Mouse (Mus musculus): ENCODE results near the gene Cnpy2. TPM values are rescaled to one million over a fixed set of nuclear protein-coding genes. Genes with fewer than 3 reads are reported as not detected.

Gene Cnpy2
- total RNA-seq, 4 experiments from 2014 or later, result 69.2 to 89.4 (median 82.4) TPM

DNA sequence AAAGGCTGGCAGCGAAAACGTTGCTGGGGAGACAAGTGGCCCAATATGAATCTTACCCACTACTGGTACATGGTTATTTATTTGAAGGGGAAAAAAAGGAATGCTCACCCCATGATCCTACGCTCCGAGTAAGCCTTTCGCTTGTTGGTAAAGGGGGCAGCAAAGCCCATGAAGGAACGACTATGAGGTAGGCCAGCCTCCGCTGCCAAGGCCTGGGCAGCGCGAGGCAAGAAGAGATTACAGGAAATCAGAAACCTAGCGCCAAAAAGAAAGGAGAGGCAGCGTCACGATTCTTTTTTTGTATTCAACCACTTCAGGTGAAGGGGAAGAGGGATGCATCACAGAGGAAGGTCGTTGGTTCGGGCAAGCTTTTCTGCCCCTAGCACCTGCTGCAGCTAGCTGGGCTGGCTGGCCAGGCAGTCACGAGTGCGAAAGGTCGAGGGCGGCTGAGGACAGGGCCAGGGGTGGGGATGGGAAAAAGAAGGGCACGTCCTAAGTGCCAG, 45.7 kb downstream of the Cnpy2 start:
- no peak for DNase-seq (ENCODE audit: low spot score in 2 of 2)

DNA sequence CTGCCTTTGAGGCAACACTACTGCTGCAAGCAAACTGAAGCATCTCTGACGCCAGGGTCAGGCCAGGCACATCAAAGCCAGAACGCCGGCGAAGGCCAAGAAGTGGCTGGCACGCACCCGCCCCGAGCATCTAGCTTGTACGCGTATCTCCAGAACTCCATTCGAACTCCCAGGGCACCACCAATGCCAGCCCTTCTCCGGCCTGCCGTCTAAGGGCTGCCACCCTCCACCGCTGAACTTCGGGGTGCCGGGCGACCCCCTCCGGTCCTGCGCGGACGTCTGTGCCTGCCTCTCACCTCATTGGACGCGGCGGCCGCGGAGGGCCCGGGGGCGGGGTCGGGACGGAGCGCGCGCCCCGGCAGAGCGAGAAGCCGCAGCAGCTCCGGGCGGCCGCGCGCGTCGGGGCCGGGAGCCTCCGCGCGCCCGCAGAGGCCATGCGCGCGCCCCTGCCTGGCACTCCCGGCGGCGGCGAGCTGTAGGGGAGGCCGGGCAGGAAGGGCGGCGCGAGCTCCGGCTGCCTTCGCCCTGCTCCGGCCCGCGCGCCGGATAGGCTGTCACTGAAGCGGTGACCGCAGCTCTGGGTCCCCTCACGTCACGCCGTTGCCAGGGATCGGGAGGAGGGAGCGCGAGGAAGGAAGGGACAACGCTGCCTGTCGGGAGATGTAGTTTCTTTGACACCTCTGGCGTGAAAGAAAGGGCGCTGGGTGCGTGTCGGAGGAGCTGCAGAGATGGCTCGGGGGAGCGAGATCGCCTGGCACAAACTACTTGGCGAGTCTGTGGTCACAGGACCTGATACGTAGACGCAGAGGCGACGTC, 46.4 kb downstream of the Cnpy2 start, which contains the start of gene Coq10a:
TSS of gene Coq10a (minus strand) at position 596 of the 816 bp plus-strand sequence.
- DNase-seq (ENCODE audit: low spot score in 2 of 2), result peak; percentile 92 to 94

DNA sequence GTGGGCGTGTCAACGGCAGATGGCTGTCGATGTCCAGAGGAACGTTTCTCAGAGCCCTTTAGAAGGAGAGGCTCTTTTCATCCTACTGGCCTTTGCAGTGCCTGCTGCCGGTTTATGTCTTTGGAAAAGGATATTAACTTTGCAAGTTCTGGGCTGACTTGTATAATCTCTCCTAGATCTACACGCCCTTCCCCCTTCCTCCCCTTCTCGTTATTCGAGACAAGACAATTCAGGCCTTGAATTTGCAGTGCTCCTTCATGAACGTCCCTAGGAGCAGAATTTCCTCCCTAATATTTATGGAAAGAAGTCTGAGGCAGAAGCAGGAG, 46.9 kb downstream of the Cnpy2 start:
- no peak for DNase-seq (ENCODE audit: low spot score in 2 of 2)

DNA sequence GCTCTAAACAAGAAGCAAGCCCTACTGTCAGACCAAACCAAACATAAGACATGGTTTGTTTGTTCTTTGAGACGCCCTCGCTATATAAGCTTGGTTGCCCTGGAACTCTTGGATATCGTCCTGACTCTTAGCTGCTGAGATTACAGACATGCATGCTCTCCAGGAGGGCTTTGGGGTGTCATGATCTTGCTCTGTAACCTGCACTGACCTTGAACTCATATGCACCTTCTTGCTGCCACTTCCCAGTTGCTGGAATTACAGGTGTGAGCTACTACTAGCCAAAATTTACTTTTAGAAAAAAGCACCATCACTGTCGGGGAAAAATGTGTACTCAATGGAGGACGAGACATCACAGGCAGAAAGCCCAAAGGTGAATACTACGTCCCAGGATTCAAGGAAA, 47.3 kb downstream of the Cnpy2 start:
- no peak for DNase-seq (ENCODE audit: low spot score in 2 of 2)

DNA sequence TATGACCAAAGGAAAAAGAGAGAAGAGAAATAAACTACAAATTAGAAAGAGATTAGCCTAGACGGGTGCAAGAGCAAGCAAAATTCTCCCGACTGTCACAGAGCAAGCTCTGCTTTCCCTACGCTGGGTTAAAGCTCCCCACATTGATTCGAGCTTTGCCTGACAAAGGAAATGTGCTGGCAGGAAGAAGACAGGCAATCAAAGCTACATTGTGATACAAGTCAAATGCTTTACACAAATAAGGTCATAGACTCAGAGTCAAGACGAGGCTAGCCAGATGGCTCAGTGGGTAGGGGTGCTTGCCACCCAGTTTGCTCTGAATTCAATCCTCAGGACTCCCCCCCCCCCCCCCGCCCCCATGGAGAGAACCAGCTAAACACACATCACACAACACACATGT, 47.8 kb downstream of the Cnpy2 start:
- DNase-seq (ENCODE audit: low spot score in 2 of 2), result no peak

DNA sequence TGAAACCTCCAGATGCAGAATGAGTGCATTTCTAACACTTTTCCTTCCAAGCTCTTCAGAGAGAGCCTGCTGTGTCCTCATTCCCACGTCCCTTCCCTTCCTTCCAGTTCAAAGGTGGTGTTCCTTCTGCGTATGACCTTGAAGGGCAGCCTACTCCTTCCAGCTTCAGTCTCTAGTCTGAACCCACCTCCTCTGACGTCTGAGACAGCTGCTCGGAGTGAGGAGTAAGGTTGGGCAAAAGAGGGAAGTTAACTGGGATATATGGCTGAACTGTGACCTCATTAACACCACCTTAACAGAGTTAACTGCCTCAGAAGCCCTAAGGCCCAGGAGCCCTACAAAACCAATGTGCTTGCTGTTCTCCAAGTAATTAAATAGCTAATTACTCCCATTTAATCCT, 48.3 kb downstream of the Cnpy2 start:
- no peak for DNase-seq (ENCODE audit: low spot score in 2 of 2)

DNA sequence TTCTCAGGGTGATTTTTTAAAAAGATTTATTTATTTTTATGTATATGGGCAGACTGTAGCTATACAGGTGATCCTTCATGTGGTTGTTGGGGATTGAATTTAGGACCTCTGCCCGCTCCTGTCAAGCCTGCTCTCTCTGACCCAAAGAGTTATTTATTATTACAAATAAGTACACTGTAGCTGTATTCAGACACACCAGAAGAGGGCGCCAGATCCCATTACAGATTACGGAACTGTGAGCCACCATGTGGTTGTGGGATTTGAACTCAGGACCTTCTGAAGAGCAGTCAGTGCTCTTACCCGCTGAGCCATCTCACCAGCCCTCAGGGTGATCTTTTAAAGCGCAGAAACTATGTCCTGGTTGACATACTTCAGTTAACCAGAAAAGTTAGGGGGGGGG, 49.9 kb downstream of the Cnpy2 start:
- no peak for DNase-seq (ENCODE audit: low spot score in 2 of 2)

DNA sequence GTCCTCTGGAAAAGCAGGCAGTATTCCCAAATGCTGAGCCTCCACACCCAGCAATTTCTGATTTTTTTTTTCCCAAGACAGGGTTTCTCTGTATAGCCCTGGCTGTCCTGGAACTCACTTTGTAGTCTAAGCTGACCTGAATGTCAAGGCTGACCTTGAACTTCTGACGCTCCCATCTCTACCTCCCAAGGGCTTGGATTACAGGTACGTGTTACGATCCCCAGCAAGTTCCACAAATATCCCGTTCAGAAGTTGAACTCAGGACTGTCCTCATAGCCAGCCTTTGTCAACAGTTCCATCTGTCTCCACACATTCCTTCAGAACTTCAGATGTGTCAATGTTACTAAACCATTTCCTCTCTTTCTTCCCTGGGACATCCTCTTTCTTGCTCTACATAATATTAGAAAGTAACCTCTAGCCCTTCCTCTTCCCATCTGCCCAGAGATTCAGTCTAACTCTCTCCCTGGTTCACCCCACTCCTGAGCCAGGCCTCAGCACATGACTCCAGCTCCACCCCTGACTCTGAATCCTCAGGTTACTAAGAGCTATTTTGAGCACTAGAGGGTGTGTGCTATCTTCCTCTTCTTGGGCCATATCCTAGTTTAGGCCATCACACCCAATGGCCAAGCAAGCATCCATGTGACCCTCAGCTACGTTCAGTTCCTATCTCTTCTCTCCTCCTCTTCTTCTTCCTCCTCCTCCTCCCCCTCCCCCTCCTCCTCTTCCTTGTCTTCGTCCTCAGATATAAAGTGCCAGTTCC, 50.9 kb downstream of the Cnpy2 start:
- no peak for DNase-seq (ENCODE audit: low spot score in 2 of 2)

DNA sequence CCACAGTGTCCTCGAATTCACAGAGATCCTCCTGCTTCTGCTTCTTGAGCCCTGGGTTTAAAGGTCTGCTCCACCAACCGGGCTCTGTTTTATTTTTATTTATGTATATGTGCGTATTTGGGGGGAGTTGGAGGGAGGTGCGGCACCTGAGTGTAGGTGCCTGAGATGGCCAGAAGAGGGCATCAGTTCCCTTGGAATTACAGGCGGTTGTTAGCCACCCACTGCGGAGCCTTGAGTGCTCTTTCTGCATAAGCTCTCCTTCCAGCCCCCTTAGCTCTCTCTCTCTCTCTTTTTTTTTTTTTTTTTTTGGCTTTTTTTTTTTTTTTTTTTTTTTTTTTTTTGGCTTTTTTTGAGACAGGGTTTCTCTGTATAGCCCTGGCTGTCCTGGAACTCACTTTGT, 52.1 kb downstream of the Cnpy2 start:
- DNase-seq (ENCODE audit: low spot score in 2 of 2), result no peak

DNA sequence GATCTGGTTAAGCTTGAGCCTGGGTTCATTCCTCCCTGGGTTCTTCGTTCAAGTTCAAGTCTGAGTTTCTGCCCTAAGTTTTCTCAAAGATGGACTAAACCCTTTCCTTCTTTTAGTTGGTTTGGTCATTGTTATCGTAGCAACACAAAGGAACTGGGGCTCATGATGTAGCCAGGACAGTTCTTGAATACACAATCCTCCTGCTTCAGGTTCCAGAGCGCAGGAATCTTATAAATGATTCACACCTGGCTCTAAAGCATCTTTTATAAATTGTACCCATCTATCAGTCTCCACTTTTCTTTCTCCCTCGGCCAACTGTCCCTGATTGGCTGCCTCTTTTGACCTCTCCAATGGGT, 53.8 kb downstream of the Cnpy2 start:
- no peak for DNase-seq (ENCODE audit: low spot score in 2 of 2)

DNA sequence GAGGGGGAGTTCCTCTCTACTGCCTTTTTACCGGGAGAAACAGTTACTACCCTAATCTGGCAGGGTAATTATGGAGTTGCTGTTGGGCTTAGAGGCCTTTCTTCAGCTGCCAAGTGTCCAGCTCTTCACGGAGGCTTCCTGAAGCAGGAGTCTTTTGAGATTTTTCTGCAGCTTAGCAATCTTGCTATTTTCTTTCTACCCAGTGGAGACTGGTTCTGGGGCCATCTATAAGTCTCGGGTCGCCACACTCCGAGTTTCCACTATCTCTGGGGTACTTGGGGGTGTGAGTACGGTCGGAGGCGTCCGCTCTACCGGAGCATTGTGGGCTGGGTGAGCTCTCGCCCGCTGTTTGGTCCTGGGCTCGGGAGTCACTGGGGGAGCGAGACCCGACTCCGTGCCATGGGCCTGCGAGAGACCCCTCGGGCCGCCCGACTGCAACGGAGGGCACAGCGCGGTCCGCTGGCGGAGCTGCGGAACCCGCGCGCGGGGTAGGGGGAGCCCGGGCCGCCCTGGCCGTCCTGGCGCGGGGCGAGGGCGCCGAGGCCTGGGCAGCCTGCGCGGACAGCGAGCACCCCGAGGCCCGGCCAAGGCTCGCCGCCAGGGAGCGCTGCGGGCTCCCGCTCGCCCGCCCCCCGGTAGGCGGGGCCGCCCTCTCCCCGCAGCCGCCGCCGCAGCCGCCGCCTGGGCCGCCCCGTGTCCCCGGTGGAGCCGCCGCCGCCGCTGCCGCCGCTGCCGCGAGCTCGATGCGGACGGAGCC, 54.4 kb downstream of the Cnpy2 start, which contains the start of gene Ankrd52:
TSS of gene Ankrd52 (plus strand) at position 661 of the 757 bp plus-strand sequence.
- peak in 1 of 2 experiments; percentile 72 for DNase-seq (ENCODE audit: low spot score in 2 of 2)

Other genes with a start within 250 kb of the Cnpy2 start
- gene Atp5b, start 239.2 kb upstream of the Cnpy2 start, total RNA-seq (2022), result 1,000 to 10,000 TPM; 1,554 to 1,727 (median 1,622) TPM
- 10 to 100 TPM; 38.8 to 50.0 (median 46.3) TPM for gene Baz2a, start 230.9 kb upstream of the Cnpy2 start, total RNA-seq (2022)
- 10 to 100 TPM; 12.1 to 19.4 (median 16.5) TPM for gene Rbms2, start 142.2 kb upstream of the Cnpy2 start, total RNA-seq (2022)
- gene Gls2, start 128.0 kb upstream of the Cnpy2 start, total RNA-seq (2022), result 10 to 100 TPM; 24.4 to 33.2 (median 24.6) TPM
- 10 to 100 TPM in 1 of 4 experiments, 1 to 10 TPM in 3; 9.2 to 10.3 (median 9.6) TPM for gene Spryd4, start 110.7 kb upstream of the Cnpy2 start, total RNA-seq (2022)
- not detected for gene Mip, start 96.6 kb upstream of the Cnpy2 start, total RNA-seq (2022)
- 1 to 10 TPM; 5.7 to 8.0 (median 7.4) TPM for gene Timeless, start 90.4 kb upstream of the Cnpy2 start, total RNA-seq (2022)
- not detected for gene Apon, start 68.4 kb upstream of the Cnpy2 start, total RNA-seq (2022)
- not detected for gene Apof, start 53.8 kb upstream of the Cnpy2 start, total RNA-seq (2022)
- 10 to 100 TPM; 34.3 to 39.3 (median 37.8) TPM for gene Stat2, start 51.9 kb upstream of the Cnpy2 start, total RNA-seq (2022)
- gene Il23a, start 23.7 kb upstream of the Cnpy2 start, total RNA-seq (2022), result not detected
- 10 to 100 TPM; 14.6 to 16.3 (median 15.5) TPM for gene Pan2, start 19.1 kb upstream of the Cnpy2 start, total RNA-seq (2022)
- 100 to 1,000 TPM; 221 to 231 (median 224) TPM for gene Cs, start 15.3 kb downstream of the Cnpy2 start, total RNA-seq (2022)
- 10 to 100 TPM; 47.5 to 57.4 (median 51.9) TPM for gene Coq10a, start 46.5 kb downstream of the Cnpy2 start, total RNA-seq (2022)
- gene Ankrd52, start 54.7 kb downstream of the Cnpy2 start, total RNA-seq (2022), result 10 to 100 TPM; 46.3 to 57.3 (median 50.2) TPM
- gene Slc39a5, start 78.8 kb downstream of the Cnpy2 start, total RNA-seq (2022), result under 1 TPM in 3 of 4 experiments, not detected in 1; 0.35 to 0.45 (median 0.43) TPM
- gene Nabp2, start 89.0 kb downstream of the Cnpy2 start, total RNA-seq (2022), result 100 to 1,000 TPM in 2 of 4 experiments, 10 to 100 TPM in 2; 94.4 to 107 (median 100) TPM
- gene Rnf41, start 89.2 kb downstream of the Cnpy2 start, total RNA-seq (2022), result 10 to 100 TPM; 71.7 to 79.9 (median 75.7) TPM
- gene Smarcc2, start 136.8 kb downstream of the Cnpy2 start, total RNA-seq (2022), result 100 to 1,000 TPM; 238 to 267 (median 258) TPM
- 100 to 1,000 TPM; 486 to 591 (median 538) TPM for gene Myl6, start 171.7 kb downstream of the Cnpy2 start, total RNA-seq (2022)
- gene Myl6b, start 176.2 kb downstream of the Cnpy2 start, total RNA-seq (2022), result 10 to 100 TPM; 18.4 to 23.6 (median 22.6) TPM
- gene Esyt1, start 203.4 kb downstream of the Cnpy2 start, total RNA-seq (2022), result 10 to 100 TPM in 2 of 4 experiments, 1 to 10 TPM in 2; 7.0 to 11.5 (median 9.3) TPM
- 10 to 100 TPM; 12.7 to 17.0 (median 15.2) TPM for gene Zc3h10, start 225.3 kb downstream of the Cnpy2 start, total RNA-seq (2022)
- gene Rpl41, start 226.8 kb downstream of the Cnpy2 start, total RNA-seq (2022), result 1,000 to 10,000 TPM; 1,259 to 1,817 (median 1,529) TPM
- gene Pa2g4, start 243.5 kb downstream of the Cnpy2 start, total RNA-seq (2022), result 10 to 100 TPM; 58.7 to 62.0 (median 59.0) TPM